Mouse (Mus musculus) embryonic fibroblast, embryonic 13.5 days (primary cell): ENCODE results near the gene Yy1.

Experiments used
- CTCF ChIP-seq: IDR thresholded peaks from 2 replicates; pipeline ENCODE4 v1.5.1; 2011; ENCODE audit warnings: mild to moderate bottlenecking, control low read depth, low read length, moderate library complexity, borderline replicate concordance; ENCODE audit not compliant: insufficient read depth
- POLR2A ChIP-seq: IDR thresholded peaks from 2 replicates; pipeline ENCODE4 v1.6.1; 2011; ENCODE audit warnings: low read depth, mild to moderate bottlenecking, control low read depth, low read length, moderate library complexity

- TF ChIP-seq CTCF (no peak), POLR2A (no peak)
Measured at GRCm38 (mm10) chr12:108780108-108780877, 12.5 kb upstream of the Yy1 start.
